Mouse (Mus musculus) 416B (cell line): ENCODE data around the gene Elmod2.
"Not testable (repeated sequence)": the region's sequence is repeated elsewhere in the genome, so short reads cannot be mapped to it uniquely, and the experiment has no call there.

Source experiments
- DNase-seq: peaks from one replicate; pipeline ENCODE4 v3.0.0; 2011; ENCODE audit warnings: low read depth

The Elmod2 gene

GRCm38 (mm10) chr8:83331899-83332697, at the start of gene Elmod2:
Elmod2 (minus strand) TSS chr8:83332486.
- DNase-seq, result peak; percentile 90

DNA sequence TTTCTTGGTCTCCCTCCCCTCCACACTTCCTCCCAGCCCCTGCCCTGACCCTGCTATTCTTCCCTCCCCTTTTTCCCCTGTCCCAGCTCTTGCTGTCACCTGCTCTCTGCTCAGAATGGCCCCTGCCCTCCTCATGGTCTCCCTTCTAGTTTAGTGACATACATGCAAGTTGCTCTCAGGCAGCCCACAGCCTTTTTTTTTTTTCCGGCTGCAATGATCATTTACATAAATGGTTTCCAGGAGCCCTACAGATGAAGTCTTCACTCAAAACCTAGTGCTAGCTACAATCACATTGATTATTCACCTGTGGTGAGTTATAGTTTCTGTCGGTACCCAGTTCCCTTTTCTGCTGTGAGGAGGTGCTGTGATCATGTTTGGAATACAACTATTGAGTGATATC, 48.7 kb upstream of the Elmod2 start:
- DNase-seq, result no peak

DNA sequence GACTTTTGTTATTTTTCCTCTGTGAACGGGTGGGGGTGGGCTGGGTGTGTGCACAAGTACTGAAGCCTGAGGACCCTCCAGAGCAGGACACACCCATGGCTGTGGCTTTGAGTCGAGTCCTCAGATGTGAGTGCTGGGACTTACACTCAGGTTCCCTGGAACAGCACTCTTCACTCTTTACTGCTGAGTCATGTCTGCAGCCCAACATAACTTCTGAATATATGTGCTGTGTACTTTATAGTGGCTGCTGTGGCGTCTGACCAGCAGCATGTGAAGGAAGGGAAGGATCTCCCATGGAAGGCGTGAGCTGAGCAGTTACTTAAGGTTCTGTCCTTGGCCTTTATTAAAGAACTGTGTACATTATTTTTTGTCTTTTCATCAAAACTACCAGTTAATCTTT, 47.9 kb upstream of the Elmod2 start:
- peak; percentile 18 for DNase-seq

- DNase-seq, result no peak
These were observed 44.9 kb upstream of the Elmod2 start for GRCm38 (mm10) chr8:83377231-83377630.

GRCm38 (mm10) chr8:83363156-83363769, 31.0 kb upstream of the Elmod2 start:
- DNase-seq, result no peak

DNA sequence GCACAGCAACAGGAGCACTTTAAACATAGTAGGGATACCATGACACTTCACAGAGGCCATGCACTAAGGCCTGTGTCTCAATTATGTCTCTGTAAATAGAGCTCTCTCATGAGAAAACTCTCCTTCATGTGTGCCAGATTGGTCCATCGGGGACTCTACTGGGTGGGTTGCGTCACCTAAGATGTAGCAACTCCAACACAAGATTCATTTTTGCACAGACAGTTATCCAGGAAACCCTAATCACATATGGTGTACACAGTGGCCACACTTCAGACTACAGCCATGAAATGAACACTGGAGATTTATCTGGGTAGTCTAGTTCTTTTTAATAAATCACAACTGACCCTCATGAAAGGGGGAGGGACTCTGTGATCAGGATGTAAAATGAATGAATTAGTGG, 19.0 kb upstream of the Elmod2 start:
- peak; percentile 25 for DNase-seq

- DNase-seq, result no peak
These were observed 16.0 kb upstream of the Elmod2 start, which contains the start of gene Mgat4d for GRCm38 (mm10) chr8:83348263-83348662. Mgat4d (plus strand) TSS chr8:83348471.

GRCm38 (mm10) chr8:83342693-83343092, 10.4 kb upstream of the Elmod2 start:
- peak; percentile 40 for DNase-seq

GRCm38 (mm10) chr8:83342076-83342475, 9.8 kb upstream of the Elmod2 start:
- DNase-seq, result no peak

DNA sequence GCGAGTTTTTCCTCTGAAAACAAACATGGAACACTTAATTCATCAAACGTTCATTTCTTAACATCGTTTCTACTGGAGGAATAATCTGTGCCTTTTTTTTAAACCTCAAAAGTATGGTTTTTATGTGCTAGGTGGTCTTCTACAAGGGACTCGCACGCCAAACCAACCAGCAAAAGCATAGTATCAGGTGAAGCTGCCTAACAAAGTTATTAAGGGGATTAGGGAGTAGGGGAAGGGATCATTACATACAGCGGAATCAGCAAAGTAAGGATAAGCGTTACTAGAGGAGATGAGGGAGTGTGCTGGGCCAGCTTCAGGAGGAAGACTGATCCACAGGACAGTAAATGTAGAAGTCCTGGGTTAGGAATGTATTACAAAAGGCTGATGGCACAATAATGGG, 578 bp upstream of the Elmod2 start:
- DNase-seq, result no peak

GRCm38 (mm10) chr8:83331567-83331898, 753 bp downstream of the Elmod2 start:
- peak; percentile 50 for DNase-seq

DNA sequence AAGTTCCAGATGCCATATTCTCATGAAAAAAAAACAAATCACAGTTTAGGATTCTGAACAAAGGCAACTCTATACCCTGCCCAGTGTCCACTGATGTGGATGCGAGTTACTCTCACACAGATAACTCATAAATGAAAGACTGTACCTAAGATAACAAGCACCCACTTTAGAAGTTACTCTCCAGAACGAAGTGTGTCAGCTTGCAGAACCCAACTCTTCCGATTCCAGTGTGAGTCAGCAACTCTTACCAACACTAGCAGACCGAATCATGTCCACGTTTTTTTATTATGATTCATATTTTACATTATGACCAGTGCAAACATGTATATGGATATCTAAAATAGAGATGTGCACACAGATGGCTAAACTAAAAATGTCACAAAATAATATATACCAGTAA, 4.4 kb downstream of the Elmod2 start:
- peak; percentile 12 for DNase-seq

- no peak for DNase-seq
These were observed 9.2 kb downstream of the Elmod2 start for GRCm38 (mm10) chr8:83323056-83323455.

DNA sequence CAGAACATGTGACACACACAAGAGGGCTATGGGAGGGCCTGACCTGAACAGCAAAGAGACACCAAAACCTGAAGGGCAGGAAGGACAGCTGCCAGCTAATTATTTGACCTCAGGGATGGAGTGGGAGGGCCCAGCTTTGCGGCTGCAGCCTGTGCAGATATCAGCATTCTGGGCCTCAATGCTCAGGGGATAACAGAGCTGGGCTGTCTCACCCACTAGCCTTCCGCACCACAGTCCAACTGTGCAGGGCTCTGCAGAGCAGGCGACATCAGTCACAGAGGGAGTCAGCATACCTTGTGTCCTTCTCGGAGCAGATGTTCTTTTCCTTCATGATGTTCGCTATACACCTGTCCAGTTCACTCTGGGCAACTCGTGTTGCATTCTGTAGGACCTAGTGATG, 9.9 kb downstream of the Elmod2 start:
- DNase-seq, result no peak

DNA sequence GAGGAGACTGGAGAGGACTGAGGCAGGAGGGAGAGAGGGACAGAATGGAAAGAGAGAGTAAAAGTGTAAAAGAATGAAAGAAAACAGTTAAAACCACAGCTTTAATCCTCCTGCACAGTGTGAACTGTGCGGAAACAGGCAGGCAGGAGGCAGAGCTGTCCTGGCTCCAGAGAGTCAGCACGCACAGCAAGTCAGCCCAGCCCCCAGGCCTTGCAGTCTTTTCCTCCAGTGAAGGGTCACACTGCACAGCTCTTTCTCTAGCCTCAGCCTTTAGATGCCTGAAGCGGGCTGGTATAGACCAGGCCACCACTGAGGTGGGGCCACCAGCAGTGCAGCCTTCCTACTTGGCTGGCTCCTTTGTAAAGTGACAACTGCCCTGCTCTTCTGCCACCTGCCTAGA, 11.7 kb downstream of the Elmod2 start:
- no peak for DNase-seq

- no peak for DNase-seq
These were observed 16.6 kb downstream of the Elmod2 start for GRCm38 (mm10) chr8:83315691-83316090.

- not testable (repeated sequence) for DNase-seq
These were observed 17.2 kb downstream of the Elmod2 start for GRCm38 (mm10) chr8:83315084-83315483.

DNA sequence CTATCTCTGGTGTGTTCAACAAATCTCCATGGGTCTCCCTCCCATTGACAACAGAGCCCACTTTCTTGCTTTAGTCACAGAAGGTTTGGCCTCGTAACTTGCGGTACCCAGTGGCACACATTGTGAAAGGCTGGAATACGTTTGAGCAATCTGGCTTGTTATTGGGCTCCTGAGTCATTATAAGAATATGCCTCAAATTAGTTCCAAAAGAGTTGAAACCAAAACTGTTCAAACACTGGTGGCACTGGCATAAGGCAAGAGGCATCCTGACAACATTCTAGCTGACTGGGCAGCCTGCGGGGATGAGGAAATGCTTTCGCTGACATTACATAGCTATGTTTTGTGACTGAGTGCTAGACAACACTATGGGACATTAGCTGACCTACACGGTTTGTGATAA, 22.4 kb downstream of the Elmod2 start:
- DNase-seq, result no peak

DNA sequence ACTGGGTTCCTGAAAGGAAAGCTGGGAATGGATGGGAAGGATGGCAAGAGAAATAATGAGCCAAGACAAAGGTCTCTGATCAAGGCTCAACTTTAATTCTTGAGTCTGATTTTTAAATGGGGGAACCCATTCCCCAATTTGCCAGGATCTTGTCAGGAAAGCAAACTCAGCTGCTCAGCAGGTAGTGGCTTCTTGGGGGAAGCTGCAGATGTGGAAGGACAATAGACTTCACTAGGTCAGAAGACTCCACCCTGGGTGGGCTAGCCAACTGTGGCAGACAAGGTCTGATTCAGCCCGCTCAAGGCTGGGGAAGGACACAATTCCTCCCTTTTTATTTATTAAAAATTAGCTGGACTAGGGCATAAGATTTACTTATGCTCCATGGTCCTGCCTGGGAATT, 27.3 kb downstream of the Elmod2 start:
- DNase-seq, result no peak

- peak; percentile 35 for DNase-seq
These were observed 32.2 kb downstream of the Elmod2 start for GRCm38 (mm10) chr8:83300135-83300534.

DNA sequence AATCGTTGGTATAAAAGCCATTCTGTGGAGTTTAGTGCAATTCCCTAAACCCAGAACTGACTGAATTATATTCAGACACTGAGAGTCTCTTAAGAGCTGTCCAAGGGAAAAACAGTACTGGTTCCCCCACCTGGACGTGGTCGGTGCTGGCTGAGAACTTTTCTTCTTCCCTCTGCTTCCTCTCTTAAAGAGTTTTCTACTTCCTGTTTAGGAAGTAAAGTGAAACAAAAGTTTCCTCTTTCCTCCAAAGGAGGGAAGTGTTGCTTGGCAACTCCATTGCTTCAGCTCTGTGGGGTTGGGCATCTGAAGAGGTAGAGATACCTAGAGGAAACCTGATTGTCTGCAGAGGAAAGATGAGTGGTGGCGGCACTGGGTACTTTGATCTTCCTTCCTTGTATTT, 34.9 kb downstream of the Elmod2 start:
- no peak for DNase-seq

- DNase-seq, result no peak
These were observed 42.1 kb downstream of the Elmod2 start, which contains the start of gene Ucp1 for GRCm38 (mm10) chr8:83290176-83290575. Ucp1 (plus strand) TSS chr8:83290352.

- no peak for DNase-seq
These were observed 46.9 kb downstream of the Elmod2 start for GRCm38 (mm10) chr8:83285391-83285790.

GRCm38 (mm10) chr8:83278431-83278830, 53.9 kb downstream of the Elmod2 start:
- peak; percentile 49 for DNase-seq
